Mouse (Mus musculus): Measurements from ENCODE around the gene Zfp811. TPM values are rescaled to one million over a fixed set of nuclear protein-coding genes. Genes with fewer than 3 reads are reported as not detected.
"Not testable (repeated sequence)": the region's sequence is repeated elsewhere in the genome, so short reads cannot be mapped to it uniquely, and the experiment has no call there.

The Zfp811 gene
- under 1 TPM; 0.40 to 0.50 TPM for total RNA-seq (2021)

DNA sequence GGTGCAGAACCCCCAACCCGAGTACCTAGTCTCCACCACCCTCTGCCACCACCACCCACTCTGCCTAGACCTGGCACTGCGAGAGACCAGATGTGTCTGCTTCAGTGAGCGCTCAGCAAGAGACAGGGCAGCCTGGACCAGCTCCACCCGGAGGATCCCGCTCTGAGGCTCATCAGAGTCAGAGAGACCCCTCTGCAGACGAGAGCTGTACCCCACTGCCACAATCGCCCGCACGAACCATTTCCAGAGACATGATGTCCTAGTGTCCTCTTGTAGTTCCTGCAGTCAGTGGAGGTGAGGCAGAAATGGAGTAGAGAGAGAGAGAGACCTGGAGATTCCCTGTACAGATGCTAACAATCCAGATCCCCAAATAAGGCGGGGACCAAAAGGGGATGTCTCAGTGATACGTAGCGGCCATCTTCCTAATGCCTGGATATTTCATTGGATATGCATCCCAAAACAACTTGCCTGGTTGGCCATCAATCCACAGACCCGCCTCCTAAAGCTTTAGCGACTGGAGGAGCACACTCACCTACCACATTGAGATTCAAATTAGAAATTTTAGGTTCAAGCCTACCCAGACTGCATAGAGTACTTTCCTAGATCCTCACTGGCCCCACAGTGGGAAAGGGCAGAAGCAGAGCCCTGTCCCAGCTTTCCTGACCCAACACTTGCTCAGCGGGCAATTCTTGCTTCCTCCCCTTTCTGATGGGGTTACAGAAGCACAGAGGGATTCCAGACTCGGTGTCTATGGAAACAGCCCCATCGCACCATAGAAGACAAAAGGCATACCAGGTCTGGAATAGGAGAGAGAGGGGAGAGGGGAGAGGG lies at the start of gene Zfp811:
Zfp811 (minus strand) TSS at position 388 of the 831 bp plus-strand sequence.
- DNase-seq = peak; percentile 20 to 34
- intact Hi-C loops (cut with DNase I) = no loop called here

DNA sequence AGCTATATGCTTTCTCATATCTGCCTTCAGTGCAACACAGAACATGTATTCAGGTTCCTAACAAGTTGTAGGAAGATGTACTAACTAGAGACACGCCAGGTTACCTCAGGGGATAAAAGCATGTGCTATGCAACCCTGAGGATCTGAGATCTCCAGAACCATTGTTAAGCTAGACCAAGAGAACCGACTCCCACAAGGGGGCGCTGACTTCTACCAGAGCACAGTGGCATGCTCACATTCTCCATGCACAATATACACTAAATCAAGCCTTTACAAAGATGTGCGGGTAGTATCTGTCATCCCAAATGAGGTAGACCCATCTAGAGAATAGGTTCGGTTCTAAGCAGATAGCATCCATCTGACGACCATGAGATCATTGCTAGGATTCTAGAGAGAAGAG lies 47.0 kb upstream of the Zfp811 start:
- intact Hi-C loops (cut with DNase I); DNase-seq: not testable (repeated sequence)

DNA sequence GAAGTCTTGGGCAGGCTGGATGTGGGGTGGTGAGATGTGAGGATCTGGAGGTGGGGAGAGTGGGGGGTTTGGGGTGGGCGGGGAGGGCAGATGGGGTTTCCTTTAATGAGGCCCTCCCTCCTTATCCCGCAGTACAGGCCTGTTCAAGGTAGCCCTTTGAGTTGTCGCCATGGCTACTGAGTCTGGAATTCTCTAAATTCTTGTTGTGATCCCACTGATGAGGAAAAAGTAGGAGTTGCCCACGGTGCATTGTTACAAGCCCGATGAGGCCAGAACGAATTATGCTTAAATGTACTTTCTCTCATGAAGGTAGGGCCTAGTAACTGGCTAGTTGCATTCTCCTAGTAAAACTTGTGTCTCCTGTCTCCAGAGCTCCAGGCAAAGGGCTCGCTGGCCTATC lies 41.9 kb upstream of the Zfp811 start:
- intact Hi-C loops (cut with DNase I) = no loop called here
- DNase-seq = no peak

DNA sequence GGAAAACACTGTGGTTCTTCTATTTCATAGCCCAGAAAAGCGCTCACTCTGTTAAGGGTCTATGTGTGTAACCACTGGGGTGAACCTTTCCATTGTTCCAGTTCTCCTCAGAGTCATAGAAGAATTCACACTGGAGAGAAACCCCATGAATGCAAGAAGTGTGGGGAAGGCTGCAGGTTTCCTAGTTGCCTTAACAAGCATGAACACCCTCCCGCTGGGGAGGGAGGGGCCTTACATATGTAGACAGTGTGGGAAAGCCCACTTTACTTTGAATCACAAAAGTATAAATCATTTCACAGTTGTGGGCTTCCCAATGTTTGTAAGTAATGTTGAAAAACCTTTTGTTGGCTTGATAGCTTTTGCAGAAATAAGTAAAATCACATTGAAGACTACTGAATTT lies 31.7 kb upstream of the Zfp811 start:
- DNase-seq = no peak
- intact Hi-C loops (cut with DNase I) = no loop called here

DNA sequence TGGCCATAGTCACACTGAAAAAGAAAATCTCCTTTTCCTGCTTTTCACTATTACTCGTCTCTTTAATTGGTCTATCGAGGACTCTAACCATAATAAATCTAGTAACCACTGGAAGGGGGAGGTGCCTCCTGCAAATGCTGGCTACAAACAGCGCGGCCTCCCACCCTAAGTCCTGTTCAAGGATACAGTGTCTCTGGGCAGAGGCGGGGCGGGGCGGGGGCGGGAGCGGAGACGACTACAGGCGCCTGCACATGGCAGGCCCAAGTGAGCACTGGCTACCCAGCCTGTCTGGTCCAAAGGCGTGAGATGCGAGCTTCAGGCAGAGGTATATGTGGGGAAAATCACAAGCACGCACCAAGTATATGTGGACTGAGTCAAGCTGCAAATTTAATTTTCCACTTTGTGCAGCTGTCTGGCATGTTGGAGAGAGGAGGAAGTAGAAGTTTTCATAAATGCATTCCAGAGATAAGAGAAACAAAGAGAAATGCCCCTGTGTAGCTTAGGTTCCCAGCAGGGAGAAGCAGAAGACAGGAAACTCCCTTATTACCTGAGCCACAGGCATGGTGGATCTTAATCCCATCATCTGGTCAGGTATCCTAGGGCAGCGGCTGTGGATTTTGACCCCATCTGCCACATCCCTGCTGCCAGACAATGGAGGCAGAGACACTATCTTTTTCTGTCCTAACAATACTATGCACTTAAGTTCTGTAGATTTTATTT lies 29.5 kb upstream of the Zfp811 start:
- DNase-seq = peak; percentile 14 to 25

DNA sequence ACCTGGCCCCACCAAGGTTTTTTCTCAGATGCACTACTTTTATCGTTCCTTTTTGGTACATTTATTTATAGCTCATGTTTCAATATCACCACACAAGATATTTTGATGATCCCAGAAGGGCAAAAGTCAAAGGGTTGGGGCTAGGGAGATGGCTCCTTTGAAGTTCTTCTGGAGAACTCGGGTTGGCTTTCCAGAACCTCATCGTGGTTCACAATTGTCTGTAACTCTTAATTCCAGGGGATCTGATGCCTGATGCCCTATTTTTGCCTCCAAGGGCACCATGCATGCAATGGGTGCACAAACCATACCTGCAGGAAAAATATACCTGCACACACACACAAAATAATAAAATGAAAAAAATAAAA lies 20.7 kb upstream of the Zfp811 start:
- DNase-seq = no peak
- intact Hi-C loops (cut with DNase I) = loop anchor here (5.0 kb wide), 1 partner anchor 43 kb away; the partner anchor contains the start of gene Zfp871

More for the DNA sequence above, 29.5 kb upstream of the Zfp811 start:
- intact Hi-C loops (cut with DNase I) = no loop called here

DNA sequence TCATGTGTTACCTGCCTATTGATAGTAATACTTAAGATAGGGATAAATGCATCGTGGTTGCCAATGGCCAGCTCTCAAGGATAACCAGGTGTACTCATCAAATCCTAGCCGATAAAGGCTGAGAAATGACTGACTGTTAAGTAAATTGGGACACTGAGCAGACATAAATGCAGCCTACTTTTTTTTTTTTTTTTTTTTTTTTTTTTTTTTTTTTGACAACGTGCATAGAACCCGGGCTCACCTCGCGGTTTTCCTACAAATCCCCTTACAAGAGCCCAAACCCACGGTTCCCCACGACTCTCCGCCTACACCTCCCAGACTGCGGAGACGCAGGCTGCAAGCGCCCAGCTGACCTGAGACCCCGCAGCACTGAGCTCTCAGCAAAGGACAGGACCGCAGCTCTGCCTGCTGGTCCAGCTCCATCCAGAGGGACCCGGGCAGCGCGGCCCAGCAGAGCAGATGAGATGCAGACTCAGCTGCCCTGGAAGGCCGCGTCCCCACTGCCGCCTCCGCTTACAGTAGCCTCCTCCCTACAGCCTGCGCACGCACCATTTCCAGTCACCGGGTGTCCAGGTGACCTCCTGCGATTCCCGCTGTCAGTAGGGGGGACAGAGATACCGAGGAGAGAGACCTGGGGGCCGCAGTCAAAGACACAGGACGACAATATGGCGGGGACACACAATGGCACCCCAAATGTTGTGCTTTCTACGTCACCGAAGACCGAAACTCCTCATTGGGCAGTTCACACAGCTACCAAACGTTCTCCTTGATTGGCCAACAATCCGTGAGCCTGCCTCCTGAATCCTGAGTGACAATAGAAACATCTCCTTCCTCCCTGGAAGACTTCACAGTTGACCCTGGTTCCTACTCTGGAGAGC lies 20.0 kb upstream of the Zfp811 start, which contains the start of gene Zfp799:
Zfp799 (minus strand) TSS at position 722 of the 878 bp plus-strand sequence.
- peak; percentile 86 to 87 for DNase-seq
- intact Hi-C loops (cut with DNase I) = loop anchor here (5.0 kb wide), 1 partner anchor 42 kb away; the partner anchor contains the start of gene Zfp871

DNA sequence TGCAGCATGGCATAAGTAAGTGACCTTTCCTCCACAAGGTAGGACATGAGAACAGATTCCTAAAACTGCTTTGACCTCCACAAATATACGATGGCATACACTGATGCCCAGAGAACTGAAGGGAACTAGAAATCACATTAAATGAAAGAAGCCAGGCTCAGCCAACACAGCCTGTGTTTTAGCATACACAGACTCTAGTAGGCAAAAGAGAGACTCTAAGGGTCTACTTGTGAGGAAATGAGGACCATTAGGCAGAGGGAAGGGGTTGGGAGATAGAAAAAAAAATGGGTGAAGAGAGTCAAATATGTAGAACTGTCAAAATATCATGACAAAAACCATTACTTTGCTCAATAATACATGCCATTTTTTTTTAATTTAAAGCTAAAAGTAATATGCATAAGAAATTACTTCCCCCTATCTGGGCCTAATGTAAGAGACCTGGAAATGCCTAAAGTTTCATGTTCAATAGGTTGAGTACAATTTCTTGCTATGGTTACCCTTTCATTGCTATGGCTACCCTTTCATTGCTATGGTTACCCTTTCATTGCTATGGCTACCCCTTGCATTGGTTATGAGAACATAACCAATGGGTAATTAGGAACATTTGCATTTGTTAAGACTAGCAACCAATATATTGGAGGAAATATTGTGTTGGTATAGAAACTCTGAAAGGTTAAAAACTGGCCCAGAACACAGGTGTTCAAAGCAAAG lies 6.5 kb upstream of the Zfp811 start:
- intact Hi-C loops (cut with DNase I) = no loop called here
- no peak for DNase-seq

DNA sequence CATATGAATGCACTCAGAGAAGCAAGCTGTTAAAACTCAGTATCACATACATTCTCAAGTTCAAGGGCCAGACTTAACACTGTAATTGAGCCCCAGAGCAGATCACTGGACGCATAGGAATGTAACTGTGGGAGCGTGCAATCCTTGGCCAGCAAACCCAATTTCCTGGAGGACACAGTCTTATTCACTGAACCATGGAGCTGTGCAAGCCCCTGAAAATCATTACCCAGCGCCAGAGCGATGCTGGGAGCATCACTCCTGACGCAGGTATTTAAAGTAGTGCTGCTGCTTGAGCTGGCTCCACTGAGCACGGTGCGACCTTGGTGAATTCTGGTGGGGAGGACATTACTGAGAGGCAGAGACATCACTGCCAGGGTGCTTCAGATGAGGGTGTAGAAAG lies 4.4 kb upstream of the Zfp811 start:
- intact Hi-C loops (cut with DNase I) = no loop called here
- DNase-seq = no peak

DNA sequence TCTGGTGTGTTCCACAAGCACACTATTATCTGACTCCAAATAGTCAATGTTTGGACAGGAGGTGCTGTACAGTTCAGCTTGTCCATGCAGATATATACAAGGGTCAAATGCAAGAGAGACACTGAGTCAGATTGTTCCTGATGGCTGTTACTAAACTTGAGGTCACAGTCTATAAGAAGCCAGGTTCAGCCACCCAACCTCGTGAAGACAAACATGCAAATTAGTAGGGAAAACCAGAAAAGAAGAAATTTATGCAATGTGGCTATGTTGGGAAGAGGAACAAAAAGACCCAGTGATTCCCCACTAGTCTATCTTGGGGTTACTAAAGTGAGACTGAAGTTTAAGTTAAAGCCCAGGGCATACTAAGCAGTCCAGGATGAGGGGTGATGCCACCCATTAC lies 917 bp upstream of the Zfp811 start:
- no peak for DNase-seq
- intact Hi-C loops (cut with DNase I) = no loop called here

DNA sequence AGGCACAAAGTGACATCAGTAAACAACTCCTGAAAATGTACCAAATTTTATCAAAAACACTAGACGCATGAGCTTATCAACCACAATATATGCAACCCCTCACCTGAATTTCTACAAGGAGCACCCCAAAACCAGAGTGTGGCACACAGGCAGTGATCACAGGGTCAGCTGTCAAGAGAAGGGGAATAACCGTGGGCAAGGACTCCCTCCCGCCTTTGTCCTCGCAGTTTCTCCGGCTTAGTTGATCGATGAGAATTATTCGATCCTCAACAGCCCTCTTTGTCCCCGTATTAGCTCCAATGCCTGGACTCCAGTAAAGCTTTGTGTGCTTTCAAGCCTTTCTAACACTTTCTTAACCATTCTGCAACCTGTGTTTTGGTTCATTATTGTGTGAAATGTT lies 810 bp downstream of the Zfp811 start:
- intact Hi-C loops (cut with DNase I) = no loop called here
- no peak for DNase-seq

DNA sequence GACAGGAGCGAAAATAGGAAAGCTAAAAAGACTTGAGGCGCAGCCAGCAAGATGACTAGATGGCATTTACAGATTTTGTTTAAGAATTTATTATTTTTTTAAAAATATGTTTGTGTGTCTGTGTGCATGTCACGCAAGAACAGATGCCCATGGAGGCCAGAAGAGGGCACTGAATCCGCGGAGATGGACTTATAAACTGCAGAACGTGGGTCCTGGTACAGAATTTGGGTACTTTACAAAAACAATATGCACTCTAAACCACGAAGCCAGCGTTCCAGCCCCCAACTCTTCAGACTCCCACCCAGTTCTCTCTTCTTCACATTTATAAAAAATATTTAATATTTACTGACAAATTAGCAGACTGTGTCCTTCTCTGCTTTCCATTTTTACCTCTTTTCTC lies 20.5 kb downstream of the Zfp811 start:
- intact Hi-C loops (cut with DNase I) = loop anchor here (5.0 kb wide), 2 partner anchors 43 to 163 kb away; partner anchors contain the start of gene Zfp799
- no peak for DNase-seq

DNA sequence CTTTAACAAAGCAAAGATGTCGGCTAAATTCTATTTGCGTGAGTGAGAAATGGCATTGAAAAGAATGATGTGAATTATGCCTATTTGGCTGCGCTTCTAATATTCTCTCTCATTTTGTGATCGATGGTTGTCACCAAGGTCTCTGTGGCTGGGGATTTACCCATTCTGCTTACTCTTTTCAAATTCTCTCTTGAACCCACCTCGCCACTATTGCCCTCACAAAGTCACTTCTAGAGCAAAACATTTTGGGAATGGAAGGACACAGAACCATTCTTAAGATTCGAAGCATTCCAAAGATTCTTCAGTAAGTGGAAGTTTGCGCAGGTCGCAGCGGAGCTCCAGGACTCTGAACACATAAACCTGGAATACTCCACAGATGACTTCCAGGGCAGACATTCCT lies 21.2 kb downstream of the Zfp811 start:
- DNase-seq = no peak
- intact Hi-C loops (cut with DNase I) = loop anchor here (5.0 kb wide), 2 partner anchors 44 to 164 kb away; partner anchors contain the start of gene Zfp799

DNA sequence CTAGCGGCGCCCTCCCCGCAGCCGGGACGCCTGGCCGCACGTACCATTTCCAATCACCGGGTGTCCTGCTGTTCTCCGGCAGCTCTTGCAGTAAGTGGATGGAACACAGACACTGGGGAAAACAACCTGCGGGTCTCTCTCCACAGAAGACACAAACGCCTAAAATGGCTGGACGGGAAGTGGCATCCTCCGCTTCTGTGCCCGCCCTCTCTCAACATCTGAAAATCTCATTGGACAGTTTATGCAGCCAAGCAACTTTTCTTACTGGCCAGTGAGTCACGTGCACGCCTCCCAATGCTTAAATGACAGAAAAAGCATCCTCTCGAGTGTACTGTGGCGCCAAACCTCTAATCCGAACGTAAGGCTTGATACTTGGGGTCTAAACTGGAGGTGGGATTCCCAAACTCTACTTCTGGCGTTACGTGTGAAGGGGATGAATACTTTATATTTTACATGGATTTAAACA lies 21.6 kb downstream of the Zfp811 start, which contains the start of gene Zfp871:
Zfp871 (minus strand) TSS at position 194 of the 466 bp plus-strand sequence.
- DNase-seq = peak; percentile 93 to 95
- intact Hi-C loops (cut with DNase I) = loop anchor here (5.0 kb wide), 2 partner anchors 44 to 164 kb away; partner anchors contain the start of gene Zfp799

DNA sequence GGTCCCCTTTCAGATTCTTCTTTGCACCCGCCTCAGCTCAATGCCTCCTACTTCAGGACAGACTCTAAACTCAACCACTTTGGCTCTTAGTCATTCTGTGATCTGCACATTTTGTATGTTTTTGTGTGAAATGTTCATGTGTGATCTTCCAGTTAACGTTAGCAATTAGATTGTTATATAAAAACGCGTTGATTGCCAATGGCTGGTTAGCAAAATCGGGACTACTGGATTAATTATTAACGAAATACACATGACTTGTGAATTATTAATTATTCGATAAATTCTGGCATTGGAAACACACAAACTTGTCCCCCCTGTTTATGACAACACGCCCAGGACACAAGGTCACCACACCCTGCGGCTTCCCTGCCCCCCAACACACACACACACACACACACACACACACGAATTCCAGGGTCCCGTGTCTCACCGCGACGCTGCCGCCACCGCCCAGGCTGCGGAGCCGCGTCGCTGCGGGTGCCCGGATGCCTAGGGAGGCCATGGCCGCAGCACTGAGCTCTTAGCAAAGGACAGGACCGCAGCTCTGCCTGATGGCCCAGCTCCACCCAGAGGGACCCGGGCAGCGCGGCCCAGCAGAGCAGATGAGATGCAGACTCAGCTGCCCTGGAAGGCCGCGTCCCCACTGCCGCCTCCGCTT lies 22.2 kb downstream of the Zfp811 start:
- peak; percentile 10 to 21 for DNase-seq
- intact Hi-C loops (cut with DNase I) = loop anchor here (5.0 kb wide), 2 partner anchors 45 to 165 kb away; partner anchors contain the start of gene Zfp799

DNA sequence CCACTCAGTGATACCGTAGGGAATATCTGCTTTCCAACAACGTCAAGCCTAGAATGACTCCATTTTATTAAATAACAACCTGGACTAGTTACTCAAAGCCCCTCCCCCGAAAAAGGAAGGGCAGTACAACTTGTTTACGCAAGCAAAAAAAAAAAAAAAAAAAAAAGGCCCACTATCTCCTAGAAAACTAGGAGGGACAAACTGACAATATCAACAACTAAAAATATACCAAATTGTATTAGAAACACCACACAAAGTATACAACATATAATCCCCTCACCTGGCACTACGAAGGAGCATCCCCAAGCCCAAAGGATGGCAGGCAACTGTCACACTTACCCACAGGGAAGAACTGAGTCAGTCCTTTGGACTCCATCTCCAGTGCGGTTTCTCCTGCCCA lies 22.8 kb downstream of the Zfp811 start:
- intact Hi-C loops (cut with DNase I) = loop anchor here (5.0 kb wide), 2 partner anchors 45 to 165 kb away; partner anchors contain the start of gene Zfp799
- DNase-seq = no peak

DNA sequence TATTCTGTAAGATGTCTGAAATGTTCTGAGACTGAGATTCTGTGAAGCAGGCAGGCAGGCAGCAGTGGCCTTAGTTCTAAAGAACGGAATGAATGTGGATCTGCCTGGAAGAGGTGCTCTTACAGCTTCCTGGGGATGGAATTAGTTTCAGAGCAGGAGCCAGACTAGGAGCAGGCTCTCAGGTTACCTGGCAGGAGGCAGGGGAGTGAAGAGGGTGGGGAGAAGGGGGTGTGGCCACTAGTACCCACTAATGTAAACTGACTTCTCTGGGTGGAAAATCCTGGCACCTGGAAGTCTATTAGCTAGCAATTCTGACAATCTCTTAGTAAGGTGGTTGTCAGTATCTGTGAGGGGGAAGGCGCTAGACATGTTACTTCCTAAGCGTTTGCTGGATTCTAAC lies 24.1 kb downstream of the Zfp811 start:
- intact Hi-C loops (cut with DNase I) = loop anchor here (5.0 kb wide), 2 partner anchors 47 to 167 kb away; partner anchors contain the start of gene Zfp799
- DNase-seq = no peak

DNA sequence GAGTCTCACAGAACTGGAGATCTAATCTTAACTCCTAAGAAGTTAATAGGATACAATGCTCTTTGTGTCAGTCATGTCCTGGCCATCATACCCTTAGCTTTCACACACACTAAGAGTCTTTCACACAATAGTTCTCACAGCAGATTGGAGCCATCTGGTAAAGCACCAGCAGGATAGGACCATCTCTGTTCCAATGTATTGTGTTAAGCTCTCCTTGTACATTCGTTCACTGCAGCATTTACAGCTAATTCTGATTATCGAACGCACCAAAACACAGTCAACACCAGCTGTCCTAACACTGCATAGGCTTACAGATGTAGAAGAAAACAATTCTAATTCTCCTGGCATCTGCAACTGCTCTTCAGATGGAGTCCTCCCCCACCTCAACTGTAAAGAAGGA lies 32.2 kb downstream of the Zfp811 start:
- intact Hi-C loops (cut with DNase I) = no loop called here
- DNase-seq = no peak

DNA sequence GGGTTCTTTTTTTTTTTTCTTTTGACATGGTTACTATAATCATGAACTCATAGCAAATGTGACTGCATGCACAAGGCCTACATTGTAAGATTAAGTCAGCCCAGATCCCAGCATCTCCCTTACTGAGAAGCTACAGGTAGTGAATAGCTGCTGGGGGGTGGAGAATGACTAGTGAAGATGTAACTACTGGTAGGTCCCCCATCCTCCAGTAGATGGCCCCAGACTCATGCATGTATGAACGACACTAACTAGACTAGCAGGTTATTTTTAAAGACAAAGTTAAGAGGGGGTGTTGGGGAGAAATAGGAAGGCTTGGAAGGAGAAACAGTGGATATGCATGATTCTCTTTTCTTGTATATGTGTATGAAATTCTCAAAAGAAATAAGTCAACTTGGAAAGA lies 38.5 kb downstream of the Zfp811 start:
- peak; percentile 16 to 47 for DNase-seq
- intact Hi-C loops (cut with DNase I) = no loop called here

All from heart, postnatal 10 days (tissue).